Mouse (Mus musculus): Measurements from ENCODE around the gene Olfr661.

The Olfr661 gene

GRCm38 (mm10) chr7:104686201-104686600, at the start of gene Olfr661:
TSS of gene Olfr661 (plus strand) at chr7:104686501.
- no peak for DNase-seq (ENCODE audit: low spot score)

- no peak for DNase-seq (ENCODE audit: low spot score)
Observed at GRCm38 (mm10) chr7:104646841-104647482, 39.3 kb upstream of the Olfr661 start, which contains the start of gene Olfr658. TSS of gene Olfr658 (minus strand) at chr7:104647305.

GRCm38 (mm10) chr7:104666453-104666852, 19.8 kb upstream of the Olfr661 start, which contains the start of gene Olfr659:
TSS of gene Olfr659 (plus strand) at chr7:104666753.
- no peak for DNase-seq (ENCODE audit: low spot score)
